Mouse (Mus musculus) heart, embryonic 15.5 days (tissue): ENCODE data around the gene Fam186a. TPM values are rescaled to one million over a fixed set of nuclear protein-coding genes. Genes with fewer than 3 reads are reported as not detected.
A peak's percentile ranks its signal among the peaks of the same experiment; 100 is the strongest.
"Not testable (repeated sequence)": the region's sequence is repeated elsewhere in the genome, so short reads cannot be mapped to it uniquely, and the experiment has no call there.

Experiments used
- ATAC-seq: fragments of 200-750 bp; cut with Nextera tagmentation; replicated peaks from 2 replicates; pipeline ENCODE4 v1.8.0; 2017; ENCODE audit warnings: low read depth, moderate TSS enrichment; ENCODE audit not compliant: insufficient number of reproducible peaks, insufficient read depth, low FRiP score
- H3K27ac ChIP-seq: fragments of 300-500 bp; sonication (generic); 2 replicates; pipeline ENCODE4 v1.5.1; 2015; ENCODE audit warnings: mild to moderate bottlenecking, inconsistent platforms
- H3K27me3 ChIP-seq: fragments of 300-500 bp; sonication (generic); 2 replicates; pipeline ENCODE4 v1.6.1; 2015; ENCODE audit warnings: inconsistent platforms
- H3K36me3 ChIP-seq: fragments of 300-500 bp; sonication (generic); 2 replicates; pipeline ENCODE4 v1.6.1; 2015; ENCODE audit warnings: mild to moderate bottlenecking, inconsistent platforms
- H3K4me1 ChIP-seq: fragments of 300-500 bp; sonication (generic); replicated peaks from 2 replicates; pipeline ENCODE4 v1.6.1; 2015; ENCODE audit warnings: inconsistent platforms
- H3K4me2 ChIP-seq: fragments of 300-500 bp; sonication (generic); 2 replicates; pipeline ENCODE4 v1.6.1; 2015; ENCODE audit warnings: inconsistent platforms, mild to moderate bottlenecking, moderate library complexity
- H3K4me3 ChIP-seq: fragments of 300-500 bp; sonication (generic); 2 replicates; pipeline ENCODE4 v1.5.1; 2015; ENCODE audit warnings: mild to moderate bottlenecking, inconsistent platforms
- H3K9ac ChIP-seq: fragments of 300-500 bp; sonication (generic); 2 replicates; pipeline ENCODE4 v1.6.1; 2015; ENCODE audit warnings: mild to moderate bottlenecking, inconsistent platforms
- H3K9me3 ChIP-seq: fragments of 300-500 bp; sonication (generic); replicated peaks from 2 replicates; pipeline ENCODE4 v1.6.1; 2016; ENCODE audit warnings: inconsistent platforms
- WGBS: fragments of 180-500 bp; shearing (Covaris S2); methylation state at CpG from one replicate; pipeline ENCODE4 v1.1.7; 2015; ENCODE audit warnings: mixed read lengths; 5-methylcytosine and 5-hydroxymethylcytosine counted together
- polyA plus RNA-seq: library from polyadenylated mRNA; unstranded; fragments of >200 nt; fragmentation: Nextera tagmentation; extraction: Ambion mirVana; gene quantifications from 2 replicates; pipeline ENCODE4 v1.2.1, GENCODE M21; 2015

The Fam186a gene
- polyA plus RNA-seq, 1 experiment from 2014 or later, result not detected

DNA sequence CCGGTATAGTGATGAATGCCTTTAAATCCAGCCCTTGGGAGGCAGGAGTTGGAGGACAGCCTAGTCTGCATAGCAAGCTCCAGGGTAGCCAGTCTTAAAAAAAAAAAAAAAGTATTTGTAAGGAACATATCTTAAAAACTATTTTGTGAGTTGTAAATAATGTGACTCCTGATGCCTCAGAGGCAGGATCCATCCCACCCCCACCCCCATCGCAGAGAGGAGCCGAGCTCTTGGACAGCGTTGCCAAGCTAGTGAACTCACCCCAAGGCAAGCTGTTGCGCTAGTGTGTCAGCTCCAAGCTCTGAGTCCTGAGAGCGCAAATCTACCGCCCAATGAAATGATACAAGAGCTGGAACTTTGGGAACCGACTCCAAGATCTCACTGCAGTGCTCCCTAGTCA, 35.6 kb downstream of the Fam186a start:
- Histone ChIP-seq H3K4me3 (no peak overlapping the region), H3K27me3 (no peaks in the 10 kb centered on the region), H3K4me2 (no peak overlapping the region), H3K27ac (no peak overlapping the region), H3K36me3 (no peaks in the 10 kb centered on the region), H3K4me1 (no peaks in the 10 kb centered on the region), H3K9me3 (no peaks in the 10 kb centered on the region), H3K9ac (no peak overlapping the region)
- 71% methylated on average over 8 of the region's 8 CpGs for WGBS
- no peak for ATAC-seq

DNA sequence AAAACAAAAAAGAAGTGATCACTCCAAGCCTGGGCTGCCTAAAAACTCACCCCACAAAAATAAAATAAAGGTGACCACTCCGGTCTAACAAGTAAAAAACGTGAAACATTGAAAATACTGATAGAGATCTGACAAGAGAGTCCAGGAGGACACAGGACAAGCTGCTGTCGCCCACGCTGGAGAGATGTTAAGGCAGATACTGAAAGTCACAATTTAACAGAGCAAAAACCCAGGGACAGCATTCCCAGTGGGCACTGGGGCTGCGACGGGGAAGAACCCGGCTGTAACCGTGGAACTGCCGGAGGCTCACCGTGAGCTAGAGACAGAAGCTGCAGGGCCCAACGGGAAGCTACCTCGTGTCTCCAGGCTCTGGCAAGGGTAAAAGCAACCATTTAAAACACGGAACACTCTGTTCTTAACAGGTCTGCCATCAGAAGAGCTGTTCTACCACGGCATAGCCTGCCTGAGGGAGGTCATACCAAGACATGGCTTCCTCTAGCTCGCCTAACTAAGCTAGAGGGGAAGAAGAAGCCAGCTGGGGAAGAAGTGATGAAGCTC, 47.2 kb downstream of the Fam186a start:
- 81% methylated on average over 15 of the region's 15 CpGs for WGBS
- ATAC-seq, result no peak
- H3K27ac ChIP-seq, result no peak overlapping the region

DNA sequence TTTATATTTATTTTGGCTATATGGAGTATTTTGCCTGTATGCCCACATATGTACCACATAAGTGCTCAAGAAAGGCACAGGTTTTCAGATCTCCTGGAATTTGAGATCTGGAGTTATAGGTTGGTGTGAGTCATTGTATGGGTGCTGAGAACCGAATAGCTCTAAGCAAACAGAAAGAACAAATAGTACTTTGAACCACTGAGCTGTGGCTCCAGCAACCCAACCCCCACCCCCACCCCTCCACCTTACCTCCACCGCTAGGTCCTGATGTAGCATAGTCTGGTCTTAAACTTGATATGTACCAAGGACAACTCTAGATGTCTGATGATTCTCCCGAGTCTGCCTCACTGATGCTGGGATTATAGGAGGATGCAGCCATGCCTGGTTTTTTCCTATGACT, 49.6 kb downstream of the Fam186a start:
- Histone ChIP-seq H3K4me1 (no peaks in the 10 kb centered on the region), H3K9ac (no peak overlapping the region), H3K27ac (no peak overlapping the region), H3K9me3 (no peaks in the 10 kb centered on the region), H3K36me3 (no peaks in the 10 kb centered on the region), H3K4me3 (no peak overlapping the region), H3K27me3 (no peaks in the 10 kb centered on the region), H3K4me2 (no peak overlapping the region)
- WGBS, result 73% methylated on average over 3 of the region's 3 CpGs
- no peak for ATAC-seq

More for the DNA sequence above, 47.2 kb downstream of the Fam186a start:
- H3K9ac ChIP-seq, result no peak overlapping the region
- H3K4me3 ChIP-seq, result no peak overlapping the region
- H3K36me3 ChIP-seq, result no peaks in the 10 kb centered on the region
- H3K27me3 ChIP-seq, result no peaks in the 10 kb centered on the region
- no peak overlapping the region for H3K4me2 ChIP-seq
- no peaks in the 10 kb centered on the region for H3K9me3 ChIP-seq
- H3K4me1 ChIP-seq, result no peaks in the 10 kb centered on the region

DNA sequence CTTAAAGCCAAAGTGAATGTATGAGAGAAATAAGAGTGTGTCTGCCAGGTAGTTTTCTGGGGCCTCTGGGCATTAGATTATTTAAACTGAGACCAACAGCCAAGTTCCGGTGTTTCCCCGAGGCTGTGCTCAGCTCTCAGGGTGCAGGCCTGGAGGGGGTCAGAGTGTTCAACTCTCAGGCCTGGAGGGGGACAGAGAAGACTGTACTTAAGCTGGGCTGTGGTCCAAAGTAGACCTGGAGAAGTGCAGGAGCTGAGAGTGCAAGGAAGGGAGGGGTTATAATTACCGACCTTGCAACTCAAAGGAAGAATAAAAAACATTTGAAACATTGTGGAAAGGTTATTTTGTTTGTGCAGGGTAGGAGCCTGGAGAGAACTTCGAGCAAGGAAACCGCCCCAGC, 52.2 kb downstream of the Fam186a start:
- Histone ChIP-seq H3K9me3 (no peaks in the 10 kb centered on the region), H3K27ac (no peak overlapping the region), H3K9ac (no peak overlapping the region), H3K36me3 (no peaks in the 10 kb centered on the region), H3K27me3 (no peaks in the 10 kb centered on the region), H3K4me3 (no peak overlapping the region), H3K4me2 (no peak overlapping the region), H3K4me1 (no peaks in the 10 kb centered on the region)
- WGBS, result 63% methylated on average over 5 of the region's 5 CpGs
- ATAC-seq, result no peak

DNA sequence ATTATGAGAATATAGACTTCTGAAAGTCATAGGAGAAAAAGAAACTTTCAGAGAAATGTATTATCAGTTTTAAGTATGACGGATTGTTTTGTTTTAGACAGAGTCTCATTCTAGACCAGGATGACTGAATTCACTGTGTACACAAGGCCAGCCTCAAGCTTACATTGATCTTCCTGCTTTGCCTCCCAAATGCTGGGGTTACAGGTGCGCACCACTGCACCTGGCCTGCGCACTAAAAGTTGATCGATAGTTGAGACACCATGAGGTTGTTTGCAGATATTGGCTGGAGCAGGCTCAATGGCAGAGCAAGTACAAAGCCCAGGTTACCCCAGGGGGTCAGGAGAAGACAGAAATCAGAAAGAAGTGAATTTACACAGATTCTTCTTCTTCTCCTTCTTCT, 55.1 kb downstream of the Fam186a start:
- no peaks in the 10 kb centered on the region for H3K27me3 ChIP-seq
- WGBS, result 86% methylated on average over 4 of the region's 4 CpGs
- no peaks in the 10 kb centered on the region for H3K9me3 ChIP-seq
- no peak for ATAC-seq
- no peak overlapping the region for H3K27ac ChIP-seq
- no peak overlapping the region for H3K4me2 ChIP-seq
- H3K9ac ChIP-seq, result no peak overlapping the region
- no peaks in the 10 kb centered on the region for H3K4me1 ChIP-seq
- no peak overlapping the region for H3K4me3 ChIP-seq
- no peaks in the 10 kb centered on the region for H3K36me3 ChIP-seq

DNA sequence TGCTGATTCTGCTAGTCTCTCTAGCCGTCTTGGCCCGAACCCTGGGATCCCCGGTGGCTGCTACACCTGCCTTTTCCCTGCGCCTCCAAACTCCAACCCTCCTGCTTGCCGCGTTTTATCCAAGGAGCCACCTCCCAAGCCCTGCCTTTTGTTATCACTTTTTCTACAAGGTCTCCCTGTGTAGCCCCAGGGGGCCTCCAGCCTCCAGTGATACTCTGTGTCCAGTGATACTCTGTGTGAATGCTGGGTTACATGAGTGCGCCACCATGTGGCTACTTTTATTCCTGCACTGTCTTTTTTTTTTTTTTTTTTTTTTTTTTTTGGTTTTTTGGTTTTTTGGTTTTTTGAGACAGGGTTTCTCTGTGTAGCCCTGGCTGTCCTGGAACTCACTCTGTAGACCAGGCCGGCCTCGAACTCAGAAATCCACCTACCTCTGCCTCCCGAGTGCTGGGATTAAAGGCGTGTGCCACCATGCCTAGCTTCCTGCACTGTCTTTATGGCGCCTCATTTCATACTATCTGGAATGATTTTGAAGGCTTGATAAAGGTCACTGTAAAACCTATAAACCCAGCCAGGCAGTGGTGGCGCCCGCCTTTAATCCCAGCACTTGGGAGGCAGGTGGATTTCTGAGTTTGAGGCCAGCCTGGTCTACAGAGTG, 57.4 kb downstream of the Fam186a start:
- not testable (repeated sequence) for ATAC-seq, H3K27me3 ChIP-seq, H3K27ac ChIP-seq, H3K4me2 ChIP-seq, H3K9me3 ChIP-seq, H3K9ac ChIP-seq, H3K36me3 ChIP-seq, H3K4me1 ChIP-seq, H3K4me3 ChIP-seq
- 36% methylated on average over 14 of the region's 14 CpGs for WGBS

DNA sequence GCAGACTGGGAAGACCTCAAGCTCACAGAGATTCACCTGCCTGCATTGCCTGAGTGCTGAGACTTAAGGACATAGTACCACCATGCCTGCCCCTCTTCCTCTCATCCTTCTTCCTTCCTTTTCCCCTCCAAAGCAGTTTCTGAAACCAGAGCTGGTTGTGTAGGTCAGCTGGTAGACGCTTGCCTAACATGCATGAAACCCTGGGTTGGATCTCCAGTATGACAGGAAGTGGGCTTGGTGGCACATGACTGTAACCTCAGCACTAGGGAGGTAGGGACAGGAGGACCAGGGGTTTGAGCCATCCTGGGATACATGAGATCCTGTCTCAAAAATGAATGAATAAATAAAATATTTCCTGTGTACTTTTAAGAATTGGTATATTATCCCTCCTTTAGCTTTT, 59.3 kb downstream of the Fam186a start:
- Histone ChIP-seq H3K27me3 (no peaks in the 10 kb centered on the region), H3K4me1 (0 out of 2 replicates have a peak, but pooled peaks cover 2% of the 10 kb centered on the region), H3K4me3 (no peak overlapping the region), H3K27ac (no peak overlapping the region), H3K36me3 (no peaks in the 10 kb centered on the region), H3K9ac (no peak overlapping the region), H3K9me3 (no peaks in the 10 kb centered on the region), H3K4me2 (no peak overlapping the region)
- 58% methylated on average over 1 of the region's 1 CpGs for WGBS
- ATAC-seq, result no peak

DNA sequence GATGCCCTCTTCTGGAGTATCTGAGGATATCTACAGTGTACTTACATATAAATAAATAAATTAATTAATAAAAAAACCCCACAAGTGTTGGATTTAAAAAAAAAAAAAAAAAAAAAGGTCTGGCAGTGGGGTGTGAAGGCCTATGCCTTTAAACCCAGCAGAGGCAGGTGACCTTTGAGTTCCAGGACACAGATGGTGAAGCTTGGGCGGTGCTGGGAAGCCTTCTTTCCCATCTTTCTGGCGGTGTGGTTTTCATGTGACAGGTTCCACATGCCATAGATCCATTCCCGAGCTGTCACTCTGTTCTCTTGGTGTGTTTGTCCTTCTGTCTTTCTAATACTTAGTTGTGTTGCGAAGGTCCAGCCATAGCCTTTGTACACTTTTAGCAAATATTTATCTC, 59.8 kb downstream of the Fam186a start:
- Histone ChIP-seq H3K27me3 (no peaks in the 10 kb centered on the region), H3K36me3 (no peaks in the 10 kb centered on the region), H3K4me3 (no peak overlapping the region), H3K9ac (no peak overlapping the region), H3K27ac (no peak overlapping the region), H3K4me2 (no peak overlapping the region), H3K4me1 (0 out of 2 replicates have a peak, but pooled peaks cover 2% of the 10 kb centered on the region), H3K9me3 (no peaks in the 10 kb centered on the region)
- no peak for ATAC-seq
- 83% methylated on average over 4 of the region's 4 CpGs for WGBS

DNA sequence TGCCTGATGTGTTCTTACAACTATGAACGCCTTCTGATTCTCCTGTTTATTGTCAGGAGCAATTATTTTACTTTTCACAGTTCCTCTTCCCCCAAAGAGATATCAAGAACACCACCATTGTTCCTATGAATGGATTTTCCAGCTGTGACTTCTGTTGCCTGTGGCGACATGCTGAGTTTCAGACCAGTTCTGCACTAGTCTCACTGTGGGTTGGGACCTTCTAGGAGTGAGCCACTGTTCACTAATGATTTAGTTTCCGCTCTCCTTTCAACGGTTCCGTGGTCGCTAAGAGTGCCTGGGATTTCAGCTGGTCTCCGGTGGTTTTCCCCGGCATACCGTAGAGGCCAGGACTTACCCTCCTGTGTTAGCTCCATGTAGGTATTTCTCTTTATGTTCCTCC, 62.0 kb downstream of the Fam186a start:
- no peak overlapping the region for H3K4me3 ChIP-seq
- WGBS, result 81% methylated on average over 9 of the region's 9 CpGs
- H3K36me3 ChIP-seq, result no peaks in the 10 kb centered on the region
- no peak for ATAC-seq
- 0 out of 2 replicates have a peak, but pooled peaks cover 2% of the 10 kb centered on the region for H3K4me1 ChIP-seq
- H3K4me2 ChIP-seq, result no peak overlapping the region
- no peak overlapping the region for H3K27ac ChIP-seq
- no peaks in the 10 kb centered on the region for H3K27me3 ChIP-seq
- no peak overlapping the region for H3K9ac ChIP-seq
- no peaks in the 10 kb centered on the region for H3K9me3 ChIP-seq

DNA sequence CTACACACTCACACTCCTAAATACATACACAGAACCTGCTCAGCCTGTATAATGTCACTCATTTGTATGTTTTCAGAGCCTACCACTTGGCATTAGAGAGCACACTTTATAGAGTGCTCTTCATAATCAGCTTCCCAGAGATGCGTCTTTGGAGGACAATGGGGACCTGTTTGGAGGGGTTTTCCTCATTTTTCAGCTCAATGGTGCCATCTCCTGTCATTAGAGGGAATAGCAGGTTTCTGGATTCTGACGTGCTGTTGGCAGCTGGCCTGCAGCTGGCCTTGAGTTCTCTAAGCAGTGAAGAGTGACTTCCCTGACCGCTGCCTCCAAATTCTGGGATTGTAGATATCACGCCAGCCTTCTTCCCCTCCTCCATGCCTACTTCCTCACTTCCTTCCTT, 62.5 kb downstream of the Fam186a start:
- peak; percentile 62; the same call in 1 of the 2 replicates for ATAC-seq
- H3K4me2 ChIP-seq, result no peak overlapping the region
- H3K27me3 ChIP-seq, result no peaks in the 10 kb centered on the region
- 0 out of 2 replicates have a peak, but pooled peaks cover 2% of the 10 kb centered on the region for H3K4me1 ChIP-seq
- H3K9ac ChIP-seq, result no peak overlapping the region
- no peaks in the 10 kb centered on the region for H3K36me3 ChIP-seq
- H3K4me3 ChIP-seq, result no peak overlapping the region
- WGBS, result 3% methylated on average over 4 of the region's 4 CpGs
- no peak overlapping the region for H3K27ac ChIP-seq
- no peaks in the 10 kb centered on the region for H3K9me3 ChIP-seq

DNA sequence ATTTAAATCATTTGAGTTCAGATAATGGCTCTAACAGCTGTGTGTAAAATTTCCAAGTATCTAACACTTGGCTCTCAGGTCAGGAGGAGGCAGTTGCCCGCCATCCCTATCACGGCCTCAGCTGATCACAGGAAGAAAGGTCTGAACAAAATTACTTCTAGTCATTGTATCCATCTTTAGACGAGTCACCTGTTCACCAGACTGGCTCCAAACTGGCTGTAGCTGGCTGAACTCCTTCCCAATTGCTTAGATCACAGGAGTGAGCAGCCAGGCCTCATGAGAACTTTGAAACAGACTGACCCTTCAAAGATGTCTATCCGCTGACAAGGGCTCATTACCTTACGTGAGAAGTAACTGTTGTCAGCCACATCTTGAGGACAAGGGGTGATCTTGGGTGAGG, 63.6 kb downstream of the Fam186a start:
- no peak overlapping the region for H3K9ac ChIP-seq
- 74% methylated on average over 5 of the region's 5 CpGs for WGBS

DNA sequence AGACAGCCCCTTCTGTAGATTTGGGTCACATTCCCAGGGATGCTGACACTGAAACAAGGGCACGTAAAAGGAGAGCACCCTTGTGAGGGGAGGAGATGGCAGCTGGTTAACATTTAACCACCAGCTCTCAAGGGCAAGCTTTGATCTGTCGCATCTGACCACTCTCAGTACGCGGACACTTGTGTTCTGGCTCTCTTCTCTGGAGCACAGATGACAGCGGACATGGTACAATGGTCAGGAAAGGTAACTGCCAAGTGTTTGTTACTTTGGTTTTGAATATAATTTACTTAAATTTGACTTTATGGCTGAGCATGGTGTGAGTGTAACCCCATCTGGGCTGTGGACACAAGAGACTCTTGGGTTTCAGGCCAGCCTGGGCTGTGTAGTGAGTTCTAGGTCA, 64.1 kb downstream of the Fam186a start:
- Histone ChIP-seq H3K36me3 (no peaks in the 10 kb centered on the region), H3K9ac (no peak overlapping the region), H3K4me2 (no peak overlapping the region), H3K4me1 (0 out of 2 replicates have a peak, but pooled peaks cover 2% of the 10 kb centered on the region), H3K27me3 (no peaks in the 10 kb centered on the region), H3K9me3 (no peaks in the 10 kb centered on the region), H3K4me3 (no peak overlapping the region), H3K27ac (no peak overlapping the region)
- 61% methylated on average over 5 of the region's 5 CpGs for WGBS
- no peak for ATAC-seq

More for the DNA sequence above, 63.6 kb downstream of the Fam186a start:
- no peaks in the 10 kb centered on the region for H3K9me3 ChIP-seq
- H3K4me1 ChIP-seq, result 0 out of 2 replicates have a peak, but pooled peaks cover 2% of the 10 kb centered on the region
- no peaks in the 10 kb centered on the region for H3K36me3 ChIP-seq
- no peak overlapping the region for H3K27ac ChIP-seq
- ATAC-seq, result no peak
- no peaks in the 10 kb centered on the region for H3K27me3 ChIP-seq
- no peak overlapping the region for H3K4me2 ChIP-seq
- H3K4me3 ChIP-seq, result no peak overlapping the region
